Mouse (Mus musculus): ENCODE measurements around the gene Gm9046.
"Not testable (repeated sequence)": the region's sequence is repeated elsewhere in the genome, so short reads cannot be mapped to it uniquely, and the experiment has no call there.

Gm9046 gene

GRCm38 (mm10) chr10:118343155-118343554 lies at the start of gene Gm9046:
Gene Gm9046 (minus strand): TSS chr10:118343255.
- not testable (repeated sequence) for DNase-seq

- DNase-seq: peak; percentile 49
These were observed 27.4 kb upstream of the Gm9046 start for GRCm38 (mm10) chr10:118370443-118370842.

GRCm38 (mm10) chr10:118369518-118369917 lies 26.5 kb upstream of the Gm9046 start:
- DNase-seq: no peak

DNA sequence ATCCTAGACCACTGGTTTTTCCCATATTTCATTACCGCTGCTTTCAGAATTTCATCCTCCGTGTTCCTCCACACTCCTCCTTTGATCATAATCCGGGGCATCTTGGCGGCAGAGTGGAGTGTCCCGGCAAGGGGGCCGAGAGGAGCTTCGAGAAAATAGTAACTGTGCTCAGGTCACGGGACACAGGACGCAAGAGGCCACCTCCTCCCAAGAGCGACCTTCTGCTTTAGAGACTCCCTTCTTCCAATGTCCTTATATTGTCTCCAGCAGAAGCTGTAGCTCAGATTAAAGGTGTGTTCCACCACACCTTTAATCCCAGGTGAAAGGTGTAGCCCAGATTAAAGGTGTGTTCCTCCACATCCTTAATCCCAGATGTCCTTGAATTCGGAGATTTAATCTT lies 10.9 kb upstream of the Gm9046 start, which contains the start of gene Gm9049:
Gene Gm9049 (minus strand): TSS at position 101 of the 400 bp plus-strand sequence.
- DNase-seq: not testable (repeated sequence)

GRCm38 (mm10) chr10:118348579-118348978 lies 5.5 kb upstream of the Gm9046 start, which contains the start of gene Gm9048:
Gene Gm9048 (minus strand): TSS chr10:118348679.
- not testable (repeated sequence) for DNase-seq

DNA sequence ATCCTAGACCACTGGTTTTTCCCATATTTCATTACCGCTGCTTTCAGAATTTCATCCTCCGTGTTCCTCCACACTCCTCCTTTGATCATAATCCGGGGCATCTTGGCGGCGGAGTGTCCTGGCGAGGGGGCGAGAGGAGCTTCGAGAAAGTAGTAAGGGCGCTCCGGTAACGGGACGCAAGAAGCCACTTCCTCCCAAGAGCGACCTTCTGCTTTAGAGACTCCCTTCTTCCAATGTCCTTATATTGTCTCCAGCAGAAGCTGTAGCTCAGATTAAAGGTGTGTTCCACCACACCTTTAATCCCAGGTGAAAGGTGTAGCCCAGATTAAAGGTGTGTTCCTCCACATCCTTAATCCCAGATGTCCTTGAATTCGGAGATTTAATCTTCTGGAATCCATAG lies 5.3 kb downstream of the Gm9046 start, which contains the start of gene Gm9045:
Gene Gm9045 (minus strand): TSS at position 101 of the 400 bp plus-strand sequence.
- DNase-seq: not testable (repeated sequence)

- DNase-seq: not testable (repeated sequence)
These were observed 10.7 kb downstream of the Gm9046 start, which contains the start of gene Gm9044 for GRCm38 (mm10) chr10:118332308-118332707. Gene Gm9044 (minus strand): TSS chr10:118332408.

GRCm38 (mm10) chr10:118326869-118327268 lies 16.2 kb downstream of the Gm9046 start, which contains the start of gene Gm9040:
Gene Gm9040 (minus strand): TSS chr10:118326969.
- not testable (repeated sequence) for DNase-seq

- DNase-seq: no peak
These were observed 24.0 kb downstream of the Gm9046 start for GRCm38 (mm10) chr10:118319024-118319423.

- not testable (repeated sequence) for DNase-seq
These were observed 40.9 kb downstream of the Gm9046 start for GRCm38 (mm10) chr10:118302133-118302532.

- no peak for DNase-seq
These were observed 48.1 kb downstream of the Gm9046 start, which contains the start of gene Iltifb for GRCm38 (mm10) chr10:118294938-118295337. Gene Iltifb (minus strand): TSS chr10:118295038.

Measured in cerebellum, adult 11-12 months (tissue).